Mouse (Mus musculus): ENCODE measurements around the gene Pde4c. TPM values are rescaled to one million over a fixed set of nuclear protein-coding genes. Genes with fewer than 3 reads are reported as not detected.

Pde4c gene
- total and polyA plus RNA-seq, 2 experiments, result 10.6 to 28.0 TPM

DNA sequence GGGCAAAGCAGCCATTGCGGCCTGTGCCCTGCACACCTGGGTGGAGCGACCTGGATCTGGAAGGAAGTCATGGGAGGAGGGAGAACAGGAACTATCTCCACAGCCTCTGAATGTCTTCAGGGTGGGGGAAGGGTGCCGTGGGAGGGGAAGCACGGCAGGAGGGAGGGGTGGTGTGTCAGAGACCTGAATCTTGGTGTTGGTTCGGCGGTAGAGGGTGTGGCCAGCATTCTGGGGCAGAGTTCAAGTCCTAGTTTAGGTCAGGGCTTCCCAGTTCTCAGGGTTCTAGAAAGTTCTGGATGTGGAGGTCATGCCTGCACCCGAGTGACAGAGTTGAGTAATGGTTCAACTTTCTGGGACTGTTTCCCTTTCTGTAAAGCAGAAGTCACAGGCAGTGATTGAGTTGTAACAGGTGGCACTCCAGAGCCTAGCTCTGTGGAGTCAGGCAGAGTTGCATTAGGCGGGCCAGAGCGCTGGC is 3.7 kb upstream of the Pde4c start:
- Histone ChIP-seq H3K79me2 (ENCODE audit: control insufficient read depth, insufficient read depth, low read length) (peaks cover 9% of the 10 kb centered on the region; the same call in 1 of the 2 replicates), H3K27me3 (ENCODE audit: control insufficient read depth, insufficient read depth, low read length) (no peaks in the 10 kb centered on the region), H3K27ac (replicated peaks; ENCODE audit: insufficient read depth, low read depth, low read length) (peak overlapping the region; percentile 65), H3K4me1 (ENCODE audit: control insufficient read depth, insufficient read depth, low read length) (peaks cover 21% of the 10 kb centered on the region), H3K36me3 (ENCODE audit: control insufficient read depth, insufficient read depth, low read length) (no peaks in the 10 kb centered on the region), H3K9ac (ENCODE audit: low read depth, low read length) (no peak overlapping the region), H3K4me3 (ENCODE audit: insufficient read depth, low read depth, low read length) (no peak overlapping the region)
- DNase-seq (ENCODE audit: extremely low read depth, low read depth, low spot score), result peak; percentile 95
- 25% methylated on average over 9 of the region's 9 CpGs for WGBS
- no peak for TF ChIP-seq POLR2A (IDR thresholded peaks at IDR 0.05; ENCODE audit: extremely low read depth, insufficient read depth, low read length)

DNA sequence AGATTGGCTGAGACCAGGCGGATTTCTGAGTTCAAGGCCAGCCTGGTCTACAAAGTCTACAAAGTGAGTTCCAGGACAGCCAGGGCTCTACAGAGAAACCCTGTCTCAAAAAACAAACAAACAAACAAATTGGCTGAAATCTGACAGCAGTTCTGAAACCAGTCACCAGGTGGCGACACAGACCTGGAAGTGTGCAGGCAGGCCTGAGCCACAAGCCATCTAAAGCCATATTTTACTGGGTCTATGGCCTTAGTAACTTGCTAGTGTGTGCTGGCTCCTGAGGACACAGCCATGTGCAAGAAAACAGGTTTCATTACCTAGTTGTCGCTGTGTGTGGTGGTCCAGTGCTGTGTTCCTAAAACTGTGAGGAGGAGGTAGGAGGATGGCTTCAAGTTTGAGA is 2.8 kb upstream of the Pde4c start:
- peaks cover 9% of the 10 kb centered on the region; the same call in 1 of the 2 replicates for H3K79me2 ChIP-seq (ENCODE audit: control insufficient read depth, insufficient read depth, low read length)
- H3K9ac ChIP-seq (ENCODE audit: low read depth, low read length), result peak overlapping the region; percentile 50
- no peak overlapping the region for H3K4me3 ChIP-seq (ENCODE audit: insufficient read depth, low read depth, low read length)
- 2% methylated on average over 3 of the region's 3 CpGs for WGBS
- TF ChIP-seq POLR2A (IDR thresholded peaks at IDR 0.05; ENCODE audit: extremely low read depth, insufficient read depth, low read length), result no peak
- peak; percentile 97 for TF ChIP-seq CTCF (IDR thresholded peaks at IDR 0.05; ENCODE audit: low read depth, low read length)
- peak; percentile 82 for DNase-seq (ENCODE audit: extremely low read depth, low read depth, low spot score)
- peak overlapping the region; percentile 65 for H3K27ac ChIP-seq (replicated peaks; ENCODE audit: insufficient read depth, low read depth, low read length)
- no peaks in the 10 kb centered on the region for H3K36me3 ChIP-seq (ENCODE audit: control insufficient read depth, insufficient read depth, low read length)
- no peaks in the 10 kb centered on the region for H3K27me3 ChIP-seq (ENCODE audit: control insufficient read depth, insufficient read depth, low read length)
- H3K4me1 ChIP-seq (ENCODE audit: control insufficient read depth, insufficient read depth, low read length), result peaks cover 23% of the 10 kb centered on the region

DNA sequence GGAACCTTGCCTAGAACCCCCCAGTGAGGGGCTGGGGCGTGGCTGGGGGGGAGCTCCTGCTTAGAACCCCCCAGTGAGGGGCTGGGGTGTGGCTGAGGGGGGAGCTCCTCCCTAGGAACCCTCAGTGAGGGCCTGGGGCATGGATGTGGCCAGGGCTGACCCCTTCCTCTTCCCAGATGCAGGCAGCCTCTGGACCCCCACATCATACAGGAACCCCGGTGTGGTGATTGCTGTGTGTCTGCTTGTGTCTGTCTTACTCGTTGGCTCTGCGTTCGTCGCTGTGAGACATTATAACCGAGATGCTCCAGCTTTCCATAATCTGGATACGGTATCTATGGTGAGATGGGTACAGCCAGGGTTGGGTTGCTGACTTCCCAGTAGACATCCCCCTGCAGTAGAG is 1.9 kb upstream of the Pde4c start:
- H3K27me3 ChIP-seq (ENCODE audit: control insufficient read depth, insufficient read depth, low read length), result no peaks in the 10 kb centered on the region
- TF ChIP-seq CTCF (IDR thresholded peaks at IDR 0.05; ENCODE audit: low read depth, low read length), result no peak
- no peak for TF ChIP-seq POLR2A (IDR thresholded peaks at IDR 0.05; ENCODE audit: extremely low read depth, insufficient read depth, low read length)
- WGBS, result 81% methylated on average over 8 of the region's 8 CpGs
- H3K79me2 ChIP-seq (ENCODE audit: control insufficient read depth, insufficient read depth, low read length), result peaks cover 9% of the 10 kb centered on the region; the same call in 1 of the 2 replicates
- no peak for DNase-seq (ENCODE audit: extremely low read depth, low read depth, low spot score)
- peaks cover 23% of the 10 kb centered on the region for H3K4me1 ChIP-seq (ENCODE audit: control insufficient read depth, insufficient read depth, low read length)
- peak overlapping the region; percentile 93 for H3K27ac ChIP-seq (replicated peaks; ENCODE audit: insufficient read depth, low read depth, low read length)
- H3K4me3 ChIP-seq (ENCODE audit: insufficient read depth, low read depth, low read length), result no peak overlapping the region; the same call in 1 of the 2 replicates
- peak overlapping the region; percentile 76 for H3K9ac ChIP-seq (ENCODE audit: low read depth, low read length)
- H3K36me3 ChIP-seq (ENCODE audit: control insufficient read depth, insufficient read depth, low read length), result no peaks in the 10 kb centered on the region

DNA sequence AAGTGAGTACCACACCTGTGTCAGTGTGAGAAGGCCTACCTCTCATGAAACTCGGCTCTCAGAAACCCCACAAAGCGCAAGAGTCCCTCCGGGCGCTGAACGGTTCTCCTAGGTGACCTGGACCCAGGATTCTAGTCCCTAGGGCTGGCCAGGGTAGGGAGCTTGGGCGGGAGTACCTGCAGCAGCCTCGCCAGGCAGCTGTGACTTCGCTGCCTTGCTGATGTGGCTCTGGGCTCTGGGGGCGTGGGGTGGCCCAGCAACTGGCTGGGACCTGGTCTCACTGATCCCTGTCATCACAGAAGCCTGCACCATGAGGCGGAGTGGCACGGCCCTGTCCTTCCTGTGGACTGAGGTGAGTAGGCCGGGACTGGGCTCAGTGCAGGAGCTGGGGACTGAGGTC is 696 bp downstream of the Pde4c start:
- Histone ChIP-seq H3K27ac (replicated peaks; ENCODE audit: insufficient read depth, low read depth, low read length) (peak overlapping the region; percentile 93), H3K9ac (ENCODE audit: low read depth, low read length) (peak overlapping the region; percentile 82), H3K79me2 (ENCODE audit: control insufficient read depth, insufficient read depth, low read length) (peaks cover 9% of the 10 kb centered on the region; the same call in 1 of the 2 replicates), H3K4me1 (ENCODE audit: control insufficient read depth, insufficient read depth, low read length) (peaks cover 23% of the 10 kb centered on the region), H3K36me3 (ENCODE audit: control insufficient read depth, insufficient read depth, low read length) (no peaks in the 10 kb centered on the region), H3K4me3 (ENCODE audit: insufficient read depth, low read depth, low read length) (peak overlapping the region; percentile 59), H3K27me3 (ENCODE audit: control insufficient read depth, insufficient read depth, low read length) (no peaks in the 10 kb centered on the region)
- 24% methylated on average over 12 of the region's 12 CpGs for WGBS
- TF ChIP-seq POLR2A (IDR thresholded peaks at IDR 0.05; ENCODE audit: extremely low read depth, insufficient read depth, low read length) (no peak), CTCF (IDR thresholded peaks at IDR 0.05; ENCODE audit: low read depth, low read length) (no peak)
- peak; percentile 46 for DNase-seq (ENCODE audit: extremely low read depth, low read depth, low spot score)

DNA sequence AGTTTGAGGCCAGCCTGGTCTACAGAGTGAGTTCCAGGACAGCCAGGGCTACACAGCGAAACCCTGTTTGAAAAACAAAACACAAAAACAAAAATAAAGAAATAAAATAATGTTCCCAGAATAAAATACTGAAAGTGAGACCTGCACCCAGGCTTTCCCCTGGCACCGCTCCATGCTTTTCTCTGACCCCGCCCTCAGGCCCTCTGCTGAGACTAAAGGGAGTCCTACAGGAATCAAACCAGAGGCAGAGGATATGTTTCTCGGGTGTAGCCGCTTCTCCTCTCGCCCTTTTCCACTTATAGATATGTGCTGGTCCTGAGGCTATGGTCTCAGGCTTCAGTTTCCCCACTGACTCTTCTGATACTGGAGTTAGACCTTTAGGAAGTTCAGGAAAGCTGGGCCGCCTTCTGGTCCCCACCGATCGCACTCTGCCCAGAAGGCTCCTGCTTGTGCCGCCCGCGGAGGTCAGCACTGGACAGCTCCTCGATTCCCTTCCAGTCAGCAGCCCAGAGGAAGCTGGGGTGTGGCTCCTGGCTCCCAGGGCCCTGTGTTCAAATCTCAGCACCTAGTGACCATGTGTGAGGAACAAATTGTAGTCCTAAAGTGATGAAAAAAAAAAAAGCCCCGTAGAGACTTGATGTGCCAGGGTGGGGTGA is 2.4 kb downstream of the Pde4c start:
- H3K4me3 ChIP-seq (ENCODE audit: insufficient read depth, low read depth, low read length), result no peak overlapping the region
- no peak for DNase-seq (ENCODE audit: extremely low read depth, low read depth, low spot score)
- H3K27me3 ChIP-seq (ENCODE audit: control insufficient read depth, insufficient read depth, low read length), result no peaks in the 10 kb centered on the region

DNA sequence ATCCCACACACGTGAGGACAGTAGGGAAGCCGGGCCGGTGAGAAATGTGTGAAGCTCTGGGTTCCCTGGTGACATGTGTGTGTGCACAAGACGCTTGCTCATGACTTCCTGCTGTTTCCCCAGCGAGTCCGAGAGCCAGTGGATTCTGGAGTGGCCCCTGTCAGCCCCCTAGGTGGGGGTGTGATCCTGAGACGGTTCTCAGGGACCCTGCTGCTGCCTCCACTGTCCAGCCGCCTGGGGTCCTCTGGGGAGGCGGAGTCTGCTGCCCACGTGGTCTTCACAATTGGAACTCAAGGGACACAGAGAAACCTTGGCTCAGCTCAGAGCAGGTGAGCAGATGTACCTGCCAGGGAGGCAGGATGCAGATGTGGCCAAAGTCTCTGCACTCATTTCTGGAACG is 3.2 kb downstream of the Pde4c start:
- TF ChIP-seq CTCF (IDR thresholded peaks at IDR 0.05; ENCODE audit: low read depth, low read length) (no peak), POLR2A (IDR thresholded peaks at IDR 0.05; ENCODE audit: extremely low read depth, insufficient read depth, low read length) (no peak)
- no peaks in the 10 kb centered on the region for H3K36me3 ChIP-seq (ENCODE audit: control insufficient read depth, insufficient read depth, low read length)
- peaks cover 7% of the 10 kb centered on the region; the same call in 1 of the 2 replicates for H3K79me2 ChIP-seq (ENCODE audit: control insufficient read depth, insufficient read depth, low read length)
- no peak overlapping the region for H3K4me3 ChIP-seq (ENCODE audit: insufficient read depth, low read depth, low read length)
- H3K9ac ChIP-seq (ENCODE audit: low read depth, low read length), result no peak overlapping the region
- no peak for DNase-seq (ENCODE audit: extremely low read depth, low read depth, low spot score)
- no peak overlapping the region for H3K27ac ChIP-seq (replicated peaks; ENCODE audit: insufficient read depth, low read depth, low read length)
- peaks cover 12% of the 10 kb centered on the region for H3K4me1 ChIP-seq (ENCODE audit: control insufficient read depth, insufficient read depth, low read length)
- WGBS, result 78% methylated on average over 11 of the region's 11 CpGs
- H3K27me3 ChIP-seq (ENCODE audit: control insufficient read depth, insufficient read depth, low read length), result no peaks in the 10 kb centered on the region

More for the DNA sequence above, 2.4 kb downstream of the Pde4c start:
- peaks cover 14% of the 10 kb centered on the region for H3K4me1 ChIP-seq (ENCODE audit: control insufficient read depth, insufficient read depth, low read length)
- H3K79me2 ChIP-seq (ENCODE audit: control insufficient read depth, insufficient read depth, low read length), result peaks cover 9% of the 10 kb centered on the region; the same call in 1 of the 2 replicates
- H3K9ac ChIP-seq (ENCODE audit: low read depth, low read length), result no peak overlapping the region
- H3K36me3 ChIP-seq (ENCODE audit: control insufficient read depth, insufficient read depth, low read length), result no peaks in the 10 kb centered on the region
- H3K27ac ChIP-seq (replicated peaks; ENCODE audit: insufficient read depth, low read depth, low read length), result no peak overlapping the region
- 54% methylated on average over 14 of the region's 14 CpGs for WGBS
- no peak for TF ChIP-seq POLR2A (IDR thresholded peaks at IDR 0.05; ENCODE audit: extremely low read depth, insufficient read depth, low read length)
- TF ChIP-seq CTCF (IDR thresholded peaks at IDR 0.05; ENCODE audit: low read depth, low read length), result no peak
